Mouse (Mus musculus): ENCODE measurements at regions not wholly inside any gene's neighbourhood (a gene's known extent, or its start where the extent isn't known, plus 50 kb on each side); places are given as distances from the start of the nearest gene placed in this dataset.

- DNase-seq, result peak; percentile 61 to 73
Measured at GRCm38 (mm10) chr1:34642304-34642893, 62.9 kb downstream of the Amer3 start.

- DNase-seq, result peak; percentile 59 to 64
Measured at GRCm38 (mm10) chr1:34653963-34654644, 74.6 kb downstream of the Amer3 start.

- no peak for DNase-seq
Measured at GRCm38 (mm10) chr1:34657481-34657880, 78.0 kb downstream of the Amer3 start.

GRCm38 (mm10) chr1:34663875-34664547 is 84.6 kb downstream of the Amer3 start:
- peak in 1 of 2 experiments; percentile 55 for DNase-seq

GRCm38 (mm10) chr1:34664816-34665511 is 85.5 kb downstream of the Amer3 start:
- peak; percentile 57 to 64 for DNase-seq

- no peak for DNase-seq
Measured at GRCm38 (mm10) chr1:34665512-34665854, 86.0 kb downstream of the Amer3 start.

GRCm38 (mm10) chr1:34666226-34666662 is 86.8 kb downstream of the Amer3 start:
- peak in 1 of 2 experiments; percentile 26 for DNase-seq

- no peak for DNase-seq
Measured at GRCm38 (mm10) chr1:34677105-34677741, 97.8 kb downstream of the Amer3 start.

GRCm38 (mm10) chr1:34677832-34678733 is 98.6 kb downstream of the Amer3 start:
- peak; percentile 47 to 50 for DNase-seq

- DNase-seq, result no peak
Measured at GRCm38 (mm10) chr1:34678734-34679068, 99.2 kb downstream of the Amer3 start.

GRCm38 (mm10) chr1:34686539-34686938 is 107.1 kb downstream of the Amer3 start:
- no peak for DNase-seq

- peak in 1 of 2 experiments; percentile 47 for DNase-seq
Measured at GRCm38 (mm10) chr1:34696533-34696932, 117.1 kb downstream of the Amer3 start.

GRCm38 (mm10) chr1:34700237-34701030 is 121.0 kb downstream of the Amer3 start:
- peak; percentile 49 to 58 for DNase-seq

GRCm38 (mm10) chr1:34701436-34701835 is 122.0 kb downstream of the Amer3 start:
- no peak for DNase-seq

- DNase-seq, result no peak
Measured at GRCm38 (mm10) chr1:34709089-34709488, 129.6 kb downstream of the Amer3 start.

GRCm38 (mm10) chr1:34722674-34723073 is 120.2 kb downstream of the Fam168b start:
- no peak for DNase-seq

GRCm38 (mm10) chr1:34732156-34732555 is 110.7 kb downstream of the Fam168b start:
- DNase-seq, result no peak

- no peak for DNase-seq
Measured at GRCm38 (mm10) chr1:34733026-34733913, 109.6 kb downstream of the Fam168b start.

GRCm38 (mm10) chr1:34738386-34739067 is 104.3 kb downstream of the Fam168b start:
- peak; percentile 63 to 70 for DNase-seq

Measured in layer of hippocampus, postnatal 36 days (tissue).